Mouse (Mus musculus) megakaryocyte, embryonic 14.5 days (primary cell): ENCODE data around the gene Apoc4.

Experiments
- FLI1 ChIP-seq: IDR thresholded peaks from 2 replicates; pipeline ENCODE4 v1.6.1; 2012; ENCODE audit warnings: low read length, inconsistent platforms, mixed read lengths
- GATA1 ChIP-seq: IDR thresholded peaks from 3 replicates; pipeline ENCODE4 v1.6.1; 2012; ENCODE audit warnings: mixed read lengths, low read length, inconsistent platforms, borderline replicate concordance

DNA sequence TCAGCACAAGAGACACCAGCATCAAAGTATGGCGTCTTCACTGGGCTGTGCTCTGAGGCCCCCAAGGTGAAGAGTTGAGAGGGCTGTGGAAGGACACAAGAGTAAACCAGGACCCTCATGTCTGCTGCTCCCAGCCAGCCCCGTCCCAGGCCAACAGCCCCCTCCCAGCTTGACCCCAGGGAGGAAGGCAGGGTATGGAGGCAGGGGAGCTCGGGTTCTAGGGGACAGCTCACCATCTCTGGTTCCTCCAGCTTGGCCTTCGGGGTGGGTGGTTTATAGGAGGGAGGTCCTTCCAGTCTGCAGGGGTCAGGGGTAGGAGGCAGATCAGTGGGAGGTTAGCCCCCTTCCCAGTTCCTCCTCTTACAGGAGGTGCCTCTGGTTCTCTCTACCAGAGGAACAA, 37.9 kb upstream of the Apoc4 start:
- TF ChIP-seq GATA1 (no peak), FLI1 (no peak)
